Mouse (Mus musculus) MEL (cell line): ENCODE data around the gene Ak4. TPM values are rescaled to one million over a fixed set of nuclear protein-coding genes. Genes with fewer than 3 reads are reported as not detected.

ENCODE experiments used
- DNase-seq: peaks from one replicate; pipeline ENCODE4 v3.0.0; 2011; ENCODE audit warnings: low read depth, low spot score
- H3K27ac ChIP-seq: 2 replicates; pipeline ENCODE4 v1.5.1; 2012; ENCODE audit warnings: low read depth, mild to moderate bottlenecking, control low read depth, low read length, moderate library complexity; ENCODE audit not compliant: control insufficient read depth
- H3K27me3 ChIP-seq, 2 experiments: fragments of 150-350 bp in 1 of 2; sonication (generic) in 1 of 2; 2 replicates each; pipeline ENCODE4 v1.6.1; 2012; ENCODE audit warnings: low read length in 2 of 2, mild to moderate bottlenecking in 2 of 2, improper control_type of control experiment in 1 of 2, moderate library complexity in 1 of 2; ENCODE audit not compliant: insufficient read depth in 2 of 2, control insufficient read depth in 1 of 2
- H3K36me3 ChIP-seq, 2 experiments: 2 replicates each; pipeline ENCODE4 v1.6.1; 2012 to 2014; ENCODE audit warnings: low read length in 2 of 2, improper control_type of control experiment in 1 of 2, inconsistent platforms in 1 of 2, mild to moderate bottlenecking in 1 of 2; ENCODE audit not compliant: insufficient read depth in 2 of 2, control insufficient read depth in 1 of 2
- H3K4me1 ChIP-seq, 2 experiments: fragments of 150-350 bp in 1 of 2; sonication (generic) in 1 of 2; 2 replicates each; pipeline ENCODE4 v1.6.1; 2012; ENCODE audit warnings: low read length in 2 of 2, improper control_type of control experiment in 1 of 2, mild to moderate bottlenecking in 1 of 2; ENCODE audit not compliant: insufficient read depth in 2 of 2, control insufficient read depth in 1 of 2
- H3K4me3 ChIP-seq, 2 experiments: fragments of 150-350 bp in 1 of 2; sonication (generic) in 1 of 2; 2 replicates each; pipeline ENCODE4 v1.5.1; 2012; ENCODE audit warnings: low read depth in 2 of 2, low read length in 2 of 2, mild to moderate bottlenecking in 2 of 2, moderate library complexity in 2 of 2, control low read depth in 1 of 2, improper control_type of control experiment in 1 of 2; ENCODE audit not compliant: control insufficient read depth in 1 of 2, insufficient read depth in 1 of 2
- H3K79me2 ChIP-seq: 2 replicates; pipeline ENCODE4 v1.6.1; 2012; ENCODE audit warnings: mild to moderate bottlenecking, low read length, moderate library complexity; ENCODE audit not compliant: control insufficient read depth, poor library complexity, insufficient read depth
- H3K9ac ChIP-seq: 2 replicates; pipeline ENCODE4 v1.6.1; 2012; ENCODE audit warnings: low read depth, mild to moderate bottlenecking, control low read depth, low read length, moderate library complexity; ENCODE audit not compliant: control insufficient read depth, poor library complexity, severe bottlenecking
- H3K9me3 ChIP-seq: fragments of 150-350 bp; sonication (generic); replicated peaks from 2 replicates; pipeline ENCODE4 v1.6.1; 2012; ENCODE audit warnings: mild to moderate bottlenecking, low read length, improper control_type of control experiment, moderate library complexity; ENCODE audit not compliant: insufficient read depth
- BHLHE40 ChIP-seq: IDR thresholded peaks from 2 replicates; pipeline ENCODE4 v1.6.1; 2012; ENCODE audit warnings: low read depth, mild to moderate bottlenecking, inconsistent platforms, low read length, improper control_type of control experiment, borderline replicate concordance
- ELF1 ChIP-seq: IDR thresholded peaks from 2 replicates; pipeline ENCODE4 v1.6.1; 2014; ENCODE audit warnings: low read depth, mild to moderate bottlenecking, inconsistent platforms, low read length, improper control_type of control experiment, moderate library complexity
- EP300 ChIP-seq, 2 experiments: IDR thresholded peaks; 2 replicates each; pipeline ENCODE4 v1.6.1; 2011; ENCODE audit warnings: improper control_type of control experiment in 2 of 2, low read length in 2 of 2, low read depth in 1 of 2, mild to moderate bottlenecking in 1 of 2
- HCFC1 ChIP-seq: IDR thresholded peaks from 2 replicates; pipeline ENCODE4 v1.6.1; 2012; ENCODE audit warnings: low read depth, mild to moderate bottlenecking, inconsistent platforms, low read length, improper control_type of control experiment, moderate library complexity
- MAFK ChIP-seq: IDR thresholded peaks from 2 replicates; pipeline ENCODE4 v1.6.1; 2011; ENCODE audit warnings: low read depth, mild to moderate bottlenecking, low read length, improper control_type of control experiment, borderline replicate concordance
- MAX ChIP-seq: IDR thresholded peaks from 2 replicates; pipeline ENCODE4 v1.6.1; 2011; ENCODE audit warnings: low read length, improper control_type of control experiment
- MAZ ChIP-seq: IDR thresholded peaks from 2 replicates; pipeline ENCODE4 v1.6.1; 2012; ENCODE audit warnings: low read depth, mild to moderate bottlenecking, inconsistent platforms, low read length, improper control_type of control experiment
- MEF2A ChIP-seq: IDR thresholded peaks from 2 replicates; pipeline ENCODE4 v1.6.1; 2014; ENCODE audit warnings: low read depth, mild to moderate bottlenecking, inconsistent platforms, low read length, improper control_type of control experiment; ENCODE audit not compliant: poor library complexity, insufficient replicate concordance, severe bottlenecking; ENCODE audit errors: extremely low read depth
- MXI1 ChIP-seq: IDR thresholded peaks from 2 replicates; pipeline ENCODE4 v1.6.1; 2011; ENCODE audit warnings: mild to moderate bottlenecking, low read depth, low read length, improper control_type of control experiment
- MYB ChIP-seq: IDR thresholded peaks from 2 replicates; pipeline ENCODE4 v1.6.1; 2011; ENCODE audit warnings: mild to moderate bottlenecking, low read depth, low read length, improper control_type of control experiment
- MYC ChIP-seq: IDR thresholded peaks from 2 replicates; pipeline ENCODE4 v1.6.1; 2011; ENCODE audit warnings: low read depth, mild to moderate bottlenecking, low read length, improper control_type of control experiment, moderate library complexity
- NELFE ChIP-seq: IDR thresholded peaks from 2 replicates; pipeline ENCODE4 v1.6.1; 2011; ENCODE audit warnings: low read depth, low read length, improper control_type of control experiment
- NRF1 ChIP-seq: IDR thresholded peaks from 2 replicates; pipeline ENCODE4 v1.6.1; 2014; ENCODE audit warnings: low read depth, mild to moderate bottlenecking, inconsistent platforms, low read length, improper control_type of control experiment, moderate library complexity; ENCODE audit not compliant: poor library complexity, insufficient read depth, severe bottlenecking
- POLR2AphosphoS2 ChIP-seq: IDR thresholded peaks from 2 replicates; pipeline ENCODE4 v1.6.1; 2011; ENCODE audit warnings: low read length, improper control_type of control experiment
- POLR2AphosphoS5 ChIP-seq: IDR thresholded peaks from 2 replicates; pipeline ENCODE4 v1.6.1; 2012; ENCODE audit warnings: low read depth, borderline replicate concordance, mild to moderate bottlenecking, inconsistent platforms, low read length, moderate library complexity, mixed read lengths
- SIN3A ChIP-seq: IDR thresholded peaks from 2 replicates; pipeline ENCODE4 v1.6.1; 2012; ENCODE audit warnings: low read length, improper control_type of control experiment, inconsistent platforms
- TBP ChIP-seq: IDR thresholded peaks from 2 replicates; pipeline ENCODE4 v1.8.0; 2011; ENCODE audit warnings: low read depth, low read length, improper control_type of control experiment
- TCF12 ChIP-seq: IDR thresholded peaks from 2 replicates; pipeline ENCODE4 v1.6.1; 2014; ENCODE audit warnings: low read depth, mild to moderate bottlenecking, inconsistent platforms, low read length, improper control_type of control experiment, moderate library complexity
- USF1 ChIP-seq: IDR thresholded peaks from 2 replicates; pipeline ENCODE4 v1.6.1; 2014; ENCODE audit warnings: low read depth, mild to moderate bottlenecking, inconsistent platforms, low read length, improper control_type of control experiment, moderate library complexity
- ZMIZ1 ChIP-seq: IDR thresholded peaks from 2 replicates; pipeline ENCODE4 v1.6.1; 2012; ENCODE audit warnings: low read depth, mild to moderate bottlenecking, inconsistent platforms, low read length, improper control_type of control experiment, moderate library complexity
- ZNF384 ChIP-seq: IDR thresholded peaks from 2 replicates; pipeline ENCODE4 v1.6.1; 2012; ENCODE audit warnings: low read depth, mild to moderate bottlenecking, inconsistent platforms, low read length, improper control_type of control experiment
- polyA plus RNA-seq, 2 experiments: library from polyadenylated mRNA; stranded (reverse) in 1 of 2; unstranded in 1 of 2; fragments of >175 nt in 1 of 2; fragments of >200 nt in 1 of 2; gene quantifications; 2 replicates each; pipeline versions ENCODE4 v1.2.1 to v1.2.4; 2012; ENCODE audit warnings: low replicate concordance in 2 of 2, low read depth in 1 of 2; ENCODE audit not compliant: insufficient read length in 2 of 2, insufficient read depth in 1 of 2, missing spikeins in 1 of 2
- total RNA-seq: library from RNA; depleted of rRNA; stranded (reverse); fragments of 300-350 nt; gene quantifications from 2 replicates; pipeline ENCODE4 v1.2.3, GENCODE M21; 2012

The Ak4 gene
- total and polyA plus RNA-seq, 3 experiments = 18.3 to 25.4 TPM; not detected in 1

DNA sequence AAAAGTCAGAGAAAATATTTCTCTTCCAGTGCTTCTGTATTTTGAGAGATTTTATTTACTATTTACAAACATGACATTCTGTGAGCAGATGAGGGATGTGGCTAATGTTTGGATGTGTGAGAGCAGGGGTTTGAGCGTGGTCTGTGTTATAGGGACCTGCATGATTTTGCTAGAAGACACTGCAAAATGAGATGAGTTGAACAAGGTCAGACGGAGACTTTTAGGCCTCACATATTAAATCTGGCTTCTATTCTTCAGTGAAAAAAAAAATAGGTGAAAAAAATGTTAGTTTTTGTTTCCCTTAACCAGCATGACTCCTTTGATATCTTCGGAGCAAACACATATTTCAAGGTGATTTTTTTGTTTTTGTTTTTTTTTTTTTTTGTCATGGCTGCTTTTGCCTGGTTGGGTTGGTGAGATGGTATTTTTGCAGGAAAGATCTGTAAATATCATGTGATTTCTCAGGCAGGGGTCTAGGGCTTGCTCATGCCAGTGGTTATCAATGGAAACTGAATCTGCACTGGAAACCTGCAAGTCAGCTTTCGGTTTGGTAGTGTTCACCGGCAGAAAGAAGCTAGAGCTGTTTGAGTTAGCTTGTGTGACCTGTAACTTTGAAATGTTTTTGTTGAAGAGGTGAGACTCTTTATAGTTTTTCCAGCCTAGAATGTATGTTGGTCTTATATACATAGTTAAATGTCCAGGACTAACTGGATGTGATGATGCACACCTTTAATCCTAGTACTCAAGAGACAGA, 92.9 kb downstream of the Ak4 start:
- H3K36me3 ChIP-seq = peaks cover 0 to 8% of the 10 kb centered on the region in 2 experiments; a peak in 2 of 4 replicates
- TF ChIP-seq NRF1 (no peak), HCFC1 (no peak), POLR2AphosphoS2 (no peak), ZNF384 (peak; percentile 66), MAZ (no peak), TBP (0 out of 2 replicates have a peak, but pooled peaks have one; percentile 31), MXI1 (peak; percentile 21; the same call in 1 of the 2 replicates), MYB (0 out of 2 replicates have a peak, but pooled peaks have one; percentile 13), MAFK (no peak), SIN3A (peak; percentile 40; the same call in 1 of the 2 replicates), NELFE (0 out of 2 replicates have a peak, but pooled peaks have one; percentile 20), MAX (no peak), TCF12 (no peak), MYC (peak; percentile 54; the same call in 1 of the 2 replicates), USF1 (no peak), BHLHE40 (no peak), EP300 (IDR thresholded peaks at IDR 0.05; ENCODE audit: low read depth in 1 of 2, low read length in 2 of 2) (no peak; a peak in 1 of 4 replicates), MEF2A (no peak), ZMIZ1 (no peak), ELF1 (no peak), POLR2AphosphoS5 (no peak)
- H3K4me1 ChIP-seq = peaks cover 5 to 11% of the 10 kb centered on the region in 2 experiments; a peak in 3 of 4 replicates
- peak; percentile 77 for DNase-seq
- no peaks in the 10 kb centered on the region for H3K27me3 ChIP-seq
- H3K9me3 ChIP-seq = no peaks in the 10 kb centered on the region
- H3K9ac ChIP-seq = peak overlapping the region; percentile 67
- peak overlapping the region; percentile 70 for H3K27ac ChIP-seq
- peak overlapping the region; percentile 51 to 74 for H3K4me3 ChIP-seq
- peaks cover 51% of the 10 kb centered on the region for H3K79me2 ChIP-seq
